Mouse (Mus musculus) testis, adult 2 months (tissue): Measurements from ENCODE around the gene Smpd3. TPM values are rescaled to one million over a fixed set of nuclear protein-coding genes. Genes with fewer than 3 reads are reported as not detected.
A peak's percentile ranks its signal among the peaks of the same experiment; 100 is the strongest.

Source experiments
- H3K27ac ChIP-seq: fragments of 200-500 bp; 2 replicates; pipeline ENCODE4 v1.5.1; 2012; ENCODE audit warnings: low read depth, low read length; ENCODE audit not compliant: control insufficient read depth, insufficient read depth
- H3K27me3 ChIP-seq: fragments of 200-500 bp; 2 replicates; pipeline ENCODE4 v1.6.1; 2012; ENCODE audit warnings: mild to moderate bottlenecking, low read length, moderate library complexity; ENCODE audit not compliant: control insufficient read depth, insufficient read depth
- H3K36me3 ChIP-seq: fragments of 200-500 bp; 2 replicates; pipeline ENCODE4 v1.6.1; 2012; ENCODE audit warnings: mild to moderate bottlenecking, low read length; ENCODE audit not compliant: control insufficient read depth, insufficient read depth
- H3K4me1 ChIP-seq: fragments of 200-500 bp; 2 replicates; pipeline ENCODE4 v1.6.1; 2012; ENCODE audit warnings: low read length; ENCODE audit not compliant: control insufficient read depth, insufficient read depth
- H3K4me3 ChIP-seq: fragments of 200-500 bp; 2 replicates; pipeline ENCODE4 v1.5.1; 2012; ENCODE audit warnings: low read depth, mild to moderate bottlenecking, low read length, moderate library complexity, mixed read lengths; ENCODE audit not compliant: control insufficient read depth
- CTCF ChIP-seq: fragments of 200-500 bp; IDR thresholded peaks from 2 replicates; pipeline ENCODE4 v1.5.1; 2012; ENCODE audit warnings: low read depth, mild to moderate bottlenecking, inconsistent platforms, low read length, moderate library complexity; ENCODE audit not compliant: control insufficient read depth, insufficient read depth, insufficient replicate concordance
- POLR2A ChIP-seq: fragments of 200-500 bp; IDR thresholded peaks from 2 replicates; pipeline ENCODE4 v1.6.1; 2012; ENCODE audit warnings: low read depth, mild to moderate bottlenecking, inconsistent platforms, low read length, moderate library complexity; ENCODE audit not compliant: control insufficient read depth
- polyA plus RNA-seq: library from polyadenylated mRNA; depleted of rRNA; stranded (reverse); fragments of >200 nt; gene quantifications from 2 replicates; pipeline ENCODE4 v1.2.3, GENCODE M21; 2012

The Smpd3 gene
- polyA plus RNA-seq, 1 experiment, result 42.3 TPM

GRCm38 (mm10) chr8:106259579-106260255 lies 78.1 kb downstream of the Smpd3 start:
- H3K36me3 ChIP-seq, result no peaks in the 10 kb centered on the region
- H3K4me1 ChIP-seq, result no peaks in the 10 kb centered on the region
- H3K27me3 ChIP-seq, result no peaks in the 10 kb centered on the region
- H3K27ac ChIP-seq, result no peak overlapping the region
- TF ChIP-seq CTCF, result no peak
- TF ChIP-seq POLR2A, result no peak
- no peak overlapping the region for H3K4me3 ChIP-seq

GRCm38 (mm10) chr8:106258169-106258568 lies 79.6 kb downstream of the Smpd3 start:
- Histone ChIP-seq H3K4me1 (no peaks in the 10 kb centered on the region), H3K4me3 (no peak overlapping the region), H3K36me3 (no peaks in the 10 kb centered on the region), H3K27me3 (no peaks in the 10 kb centered on the region), H3K27ac (no peak overlapping the region)
- TF ChIP-seq POLR2A, result no peak
- peak; percentile 41; the same call in 1 of the 2 replicates for TF ChIP-seq CTCF

GRCm38 (mm10) chr8:106250186-106250585 lies 87.6 kb downstream of the Smpd3 start:
- H3K27ac ChIP-seq, result no peak overlapping the region
- TF ChIP-seq POLR2A, result no peak
- no peak for TF ChIP-seq CTCF
- H3K4me1 ChIP-seq, result no peaks in the 10 kb centered on the region
- H3K27me3 ChIP-seq, result no peaks in the 10 kb centered on the region
- H3K4me3 ChIP-seq, result no peak overlapping the region
- peaks cover 8% of the 10 kb centered on the region for H3K36me3 ChIP-seq

GRCm38 (mm10) chr8:106237106-106237505 lies 100.7 kb downstream of the Smpd3 start:
- Histone ChIP-seq H3K27ac (no peak overlapping the region), H3K36me3 (peaks cover 3% of the 10 kb centered on the region), H3K4me1 (no peaks in the 10 kb centered on the region), H3K27me3 (no peaks in the 10 kb centered on the region), H3K4me3 (no peak overlapping the region)
- TF ChIP-seq CTCF (no peak), POLR2A (no peak)

- TF ChIP-seq CTCF, result no peak
- TF ChIP-seq POLR2A, result no peak
- H3K4me3 ChIP-seq, result no peak overlapping the region
- no peaks in the 10 kb centered on the region for H3K27me3 ChIP-seq
- no peaks in the 10 kb centered on the region for H3K4me1 ChIP-seq
- no peak overlapping the region for H3K27ac ChIP-seq
- peaks cover 4% of the 10 kb centered on the region for H3K36me3 ChIP-seq
These were observed 103.1 kb downstream of the Smpd3 start for GRCm38 (mm10) chr8:106234567-106235261.

GRCm38 (mm10) chr8:106232751-106233150 lies 105.0 kb downstream of the Smpd3 start:
- H3K36me3 ChIP-seq, result peaks cover 4% of the 10 kb centered on the region
- no peak overlapping the region for H3K4me3 ChIP-seq
- TF ChIP-seq CTCF (no peak), POLR2A (no peak)
- H3K27ac ChIP-seq, result no peak overlapping the region
- no peaks in the 10 kb centered on the region for H3K4me1 ChIP-seq
- H3K27me3 ChIP-seq, result no peaks in the 10 kb centered on the region

GRCm38 (mm10) chr8:106231536-106231935 lies 106.3 kb downstream of the Smpd3 start:
- H3K27ac ChIP-seq, result no peak overlapping the region
- no peak overlapping the region for H3K4me3 ChIP-seq
- peaks cover 6% of the 10 kb centered on the region for H3K36me3 ChIP-seq
- H3K4me1 ChIP-seq, result no peaks in the 10 kb centered on the region
- no peaks in the 10 kb centered on the region for H3K27me3 ChIP-seq
- TF ChIP-seq CTCF (no peak), POLR2A (no peak)
